33 mouse cellular contexts compared by ENCODE assay signal in genomic region chr4:153204764-153205163, GRCm38 (mm10).
DNase-seq lines count a peak whose midpoint lies in the region; ATAC-seq and TF ChIP-seq lines count a peak whose summit lies in the region.
"Had no signal": no experiment of that assay in that cellular context is flagged by ENCODE, and none has a peak within 500 bp of the region (broad histone marks: within the 10 kb centered on the region; RNA-seq: fewer than 3 reads in every experiment).

No protein-coding gene starts in this region.

- no peaks in the 10 kb centered on the region for H3K4me1 ChIP-seq in forebrain, embryonic 14.5 days (ENCODE audit: control insufficient read depth, insufficient read depth, low read length)
- peaks cover 52% of the 10 kb centered on the region for H3K4me1 ChIP-seq in forebrain, embryonic 10.5 days
- H3K4me1 ChIP-seq in megakaryocyte, embryonic 14.5 days = no peaks in the 10 kb centered on the region
- H3K4me1 ChIP-seq: embryonic facial prominence, embryonic 15.5 days; heart, embryonic 13.5 days had no signal

- WGBS in forebrain, embryonic 14.5 days = 20% methylated on average over 7 of the region's 7 CpGs
- WGBS in forebrain, embryonic 10.5 days = 70% methylated on average over 7 of the region's 7 CpGs

- no peaks in the 10 kb centered on the region for H3K9me3 ChIP-seq in forebrain, embryonic 14.5 days (replicated peaks; ENCODE audit: control insufficient read depth, low read length)
- H3K9me3 ChIP-seq in forebrain, embryonic 10.5 days = no peaks in the 10 kb centered on the region
- H3K9me3 ChIP-seq in megakaryocyte, embryonic 14.5 days = peaks cover 83% of the 10 kb centered on the region
- H3K9me3 ChIP-seq: embryonic facial prominence, embryonic 12.5 days; embryonic facial prominence, embryonic 15.5 days; heart, embryonic 10.5 days; heart, embryonic 13.5 days had no signal

- TF ChIP-seq CTCF in brain, embryonic 14.5 days (IDR thresholded peaks at IDR 0.05; ENCODE audit: borderline replicate concordance, extremely low read depth, insufficient read depth, insufficient read length) = no peak

- H3K4me2 ChIP-seq in forebrain, embryonic 14.5 days (ENCODE audit: low read length) = no peak overlapping the region
- H3K4me2 ChIP-seq: embryonic facial prominence, embryonic 12.5 days; embryonic facial prominence, embryonic 15.5 days; heart, embryonic 13.5 days; hindbrain, embryonic 14.5 days had no signal

- H3K4me3 ChIP-seq in forebrain, embryonic 14.5 days (ENCODE audit: low read depth, low read length) = no peak overlapping the region
- no peak overlapping the region for H3K4me3 ChIP-seq in forebrain, embryonic 10.5 days
- H3K4me3 ChIP-seq in megakaryocyte, embryonic 14.5 days (replicated peaks) = peak overlapping the region; percentile 33
- H3K4me3 ChIP-seq: embryonic facial prominence, embryonic 12.5 days; embryonic facial prominence, embryonic 15.5 days; gastrocnemius, adult 2 months; heart, adult 2 months; heart, embryonic 10.5 days; heart, embryonic 13.5 days had no signal

- no peak overlapping the region for H3K27ac ChIP-seq in forebrain, embryonic 14.5 days (ENCODE audit: low read depth, low read length)
- no peak overlapping the region for H3K27ac ChIP-seq in forebrain, embryonic 10.5 days
- H3K27ac ChIP-seq: embryonic facial prominence, embryonic 12.5 days; embryonic facial prominence, embryonic 15.5 days; gastrocnemius, adult 2 months; heart, adult 2 months; heart, embryonic 10.5 days; heart, embryonic 13.5 days; hindbrain, embryonic 14.5 days; hindbrain, postnatal 0 days had no signal

- H3K9ac ChIP-seq in forebrain, embryonic 14.5 days (ENCODE audit: low read length) = no peak overlapping the region
- H3K9ac ChIP-seq: embryonic facial prominence, embryonic 12.5 days; embryonic facial prominence, embryonic 15.5 days; heart, embryonic 13.5 days; hindbrain, embryonic 14.5 days had no signal

- no peaks in the 10 kb centered on the region for H3K27me3 ChIP-seq in forebrain, embryonic 14.5 days (replicated peaks; ENCODE audit: control insufficient read depth, insufficient read depth, low read length)
- H3K27me3 ChIP-seq in forebrain, embryonic 10.5 days (ENCODE audit: poor library complexity, severe bottlenecking) = peaks cover 62% of the 10 kb centered on the region
- no peaks in the 10 kb centered on the region for H3K27me3 ChIP-seq in megakaryocyte, embryonic 14.5 days (replicated peaks)
- H3K27me3 ChIP-seq: CH12.LX; embryonic facial prominence, embryonic 15.5 days; Patski had no signal

- ATAC-seq in forebrain, embryonic 14.5 days = no peak
- no peak for ATAC-seq in megakaryocyte, adult 5-6 weeks (ENCODE audit: poor library complexity, severe bottlenecking)
- ATAC-seq: activated CD4-positive, CD25-positive, alpha-beta regulatory T cell, adult 4 months; forebrain, embryonic 16.5 days; hindbrain, postnatal 0 days; inflammation-experienced regulatory T-cells, adult 6 months; intestine, embryonic 16.5 days; Patski had no signal

- H3K36me3 ChIP-seq in forebrain, embryonic 14.5 days (ENCODE audit: control insufficient read depth, insufficient read depth, low read length) = no peaks in the 10 kb centered on the region
- no peaks in the 10 kb centered on the region for H3K36me3 ChIP-seq in forebrain, embryonic 10.5 days (replicated peaks)
- H3K36me3 ChIP-seq in megakaryocyte, embryonic 14.5 days (replicated peaks; ENCODE audit: low read length) = no peaks in the 10 kb centered on the region
- H3K36me3 ChIP-seq: embryonic facial prominence, embryonic 12.5 days; embryonic facial prominence, embryonic 15.5 days; G1E; heart, embryonic 10.5 days; heart, embryonic 13.5 days had no signal

- TF ChIP-seq POLR2A in brain, embryonic 14.5 days (IDR thresholded peaks at IDR 0.05; ENCODE audit: borderline replicate concordance, extremely low read depth, insufficient read depth, insufficient read length, poor library complexity, severe bottlenecking) = no peak

- peak; percentile 46 for DNase-seq in forebrain, embryonic 14.5 days (ENCODE audit: low spot score)
- no peak for DNase-seq in forebrain, embryonic 10.5 days (ENCODE audit: extremely low spot score, low spot score)
- peak; percentile 2 for DNase-seq in right cerebral cortex, postnatal 14 days
- DNase-seq in right cerebral cortex, postnatal 25 days = no peak
- DNase-seq in brain, embryonic 14.5 days (ENCODE audit: low read depth) = peak; percentile 43
- DNase-seq in lung, adult 18-20 months = no peak
- DNase-seq: adrenal gland, adult 8-10 months; adrenal gland, postnatal 25 days; B cell, adult 2 months; cerebellum, adult 11 months; cerebellum, adult 2 months; cerebellum, adult 9-11 months; cerebellum, postnatal 25 days; gastrocnemius, adult 2 months; gastrocnemius, postnatal 14 days; heart, adult 2 months; heart, postnatal 14 days; heart, postnatal 4 days had no signal

Comparison
In these comparisons a context has a peak if more than half of its experiments do, and no peak if none do; other contexts are left out.
1. DNase-seq: peak in forebrain, embryonic 14.5 days (single experiment), right cerebral cortex, postnatal 14 days (single experiment) and brain, embryonic 14.5 days (single experiment); none in forebrain, embryonic 10.5 days (single experiment), right cerebral cortex, postnatal 25 days (single experiment) and lung, adult 18-20 months (0 of 2).